In genomic region chr6:115542341-115542740, GRCm38 (mm10) we compare ENCODE assay signal across 28 mouse cellular contexts. TPM values are rescaled to one million over a fixed set of nuclear protein-coding genes. Genes with fewer than 3 reads are reported as not detected.
"Had no signal": no experiment of that assay in that cellular context is flagged by ENCODE, and none has a peak within 500 bp of the region (broad histone marks: within the 10 kb centered on the region; RNA-seq: fewer than 3 reads in every experiment).

No protein-coding gene starts in this region.

- H3K9ac ChIP-seq: kidney, embryonic 15.5 days; limb, embryonic 13.5 days; liver, embryonic 12.5 days; liver, embryonic 15.5 days; midbrain, embryonic 12.5 days; neural tube, embryonic 13.5 days had no signal

- H3K9me3 ChIP-seq: kidney, embryonic 15.5 days; limb, embryonic 10.5 days; limb, embryonic 13.5 days; liver, embryonic 12.5 days; liver, embryonic 15.5 days; midbrain, embryonic 12.5 days; neural tube, embryonic 13.5 days had no signal

- H3K27me3 ChIP-seq: kidney, embryonic 15.5 days; limb, embryonic 13.5 days; liver, embryonic 15.5 days; midbrain, embryonic 12.5 days; neural tube, embryonic 13.5 days had no signal

- DNase-seq: kidney, adult 2 months; kidney, postnatal 14 days; layer of hippocampus, adult 9-11 months; lung, adult 2 months; lung, postnatal 14 days; lung, postnatal 4 days; right cerebral cortex, postnatal 4 days; thymus, adult 2 months; thymus, postnatal 14 days; thymus, postnatal 4 days had no signal

- H3K4me3 ChIP-seq: kidney, embryonic 15.5 days; layer of hippocampus, adult 2 months; limb, embryonic 10.5 days; limb, embryonic 13.5 days; liver, embryonic 12.5 days; liver, embryonic 15.5 days; midbrain, embryonic 12.5 days; myocyte; neural tube, embryonic 13.5 days had no signal

- H3K27ac ChIP-seq: layer of hippocampus, adult 2 months; limb, embryonic 10.5 days; limb, embryonic 13.5 days; neural tube, embryonic 13.5 days had no signal

- H3K4me2 ChIP-seq: kidney, embryonic 15.5 days; limb, embryonic 13.5 days; liver, embryonic 12.5 days; liver, embryonic 15.5 days; midbrain, embryonic 12.5 days; neural tube, embryonic 13.5 days had no signal

- ATAC-seq: inflammation-experienced regulatory T-cells, adult 6 months; liver, embryonic 12.5 days; midbrain, embryonic 16.5 days had no signal

- H3K36me3 ChIP-seq: kidney, embryonic 15.5 days; limb, embryonic 10.5 days; limb, embryonic 13.5 days; liver, embryonic 15.5 days; midbrain, embryonic 12.5 days; neural tube, embryonic 13.5 days had no signal

RNA-seq across cellular contexts. Expression of gene Mkrn2os, which starts 50.0 kb away (rescaled TPM):
- total RNA-seq: layer of hippocampus, adult 2 months; layer of hippocampus, postnatal 25 days; left cerebral cortex, adult 18-20 months; left cerebral cortex, postnatal 25 days; megakaryocyte progenitor cell, adult 5-6 weeks; megakaryocyte-erythroid progenitor cell, adult 5-6 weeks; monocyte, adult 5-6 weeks; neutrophil, adult 5-6 weeks had no signal
- polyA plus RNA-seq: lung, adult 2 months had no signal
